Mouse (Mus musculus) heart, postnatal 14 days (tissue): ENCODE data around the gene Syn3. TPM values are rescaled to one million over a fixed set of nuclear protein-coding genes. Genes with fewer than 3 reads are reported as not detected.

Experiments
- DNase-seq, 2 experiments: peaks; one replicate each; pipeline ENCODE4 v3.0.0; 2021 to 2022
- intact Hi-C: fragments of 180-260 bp; cut with DNase I; formaldehyde crosslinking; loops from one replicate; pipeline ENCODE4 v1.15.1; 2025
- total RNA-seq, 2 experiments: library from RNA; stranded (reverse); gene quantifications; 2 replicates each; pipeline ENCODE4 v1.2.3; 2021

Syn3 gene
- total RNA-seq, 2 experiments from 2014 or later, result 0.32 to 0.36 TPM

DNA sequence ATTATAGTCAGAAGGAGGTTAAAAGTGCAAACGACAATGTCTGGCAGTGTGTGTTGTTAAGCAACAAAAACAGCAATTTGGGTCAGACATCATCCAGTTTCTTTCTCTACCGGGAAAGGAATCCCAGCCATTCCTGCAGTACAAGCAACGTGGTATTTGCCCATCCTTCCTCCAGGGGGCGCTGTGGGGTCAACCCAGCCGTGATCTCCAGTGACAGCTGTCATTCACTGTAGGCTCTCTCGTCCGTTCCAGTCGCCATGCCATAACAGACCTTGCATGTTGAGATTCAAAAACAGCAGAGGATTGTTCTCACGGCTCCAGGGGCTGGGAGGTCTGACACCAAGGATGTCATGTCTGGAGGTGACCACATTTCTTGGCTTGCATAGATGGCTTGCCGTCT lies 406.8 kb downstream of the Syn3 start:
- intact Hi-C loops, result no loop called here
- DNase-seq, result peak; percentile 20 to 39

DNA sequence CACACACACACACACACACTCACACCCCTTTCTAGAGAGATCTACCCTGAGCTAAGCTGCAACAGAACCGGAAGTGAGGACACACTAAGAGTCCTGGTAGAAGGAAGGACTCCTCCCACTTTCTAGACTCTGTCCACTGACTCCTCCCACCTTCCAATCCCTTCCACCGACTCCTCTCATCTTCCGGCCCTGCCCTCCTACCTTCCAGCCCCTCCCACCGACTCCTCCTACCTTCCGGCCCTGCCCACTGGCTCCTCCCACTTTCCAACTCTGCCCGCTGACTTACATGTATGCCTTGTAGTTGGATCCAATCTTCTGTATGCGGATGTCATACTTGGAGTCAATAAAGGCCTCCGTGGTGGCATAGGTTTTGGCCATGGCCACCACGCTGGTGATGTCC lies 418.8 kb downstream of the Syn3 start:
- intact Hi-C loops, result no loop called here
- DNase-seq, result no peak

DNA sequence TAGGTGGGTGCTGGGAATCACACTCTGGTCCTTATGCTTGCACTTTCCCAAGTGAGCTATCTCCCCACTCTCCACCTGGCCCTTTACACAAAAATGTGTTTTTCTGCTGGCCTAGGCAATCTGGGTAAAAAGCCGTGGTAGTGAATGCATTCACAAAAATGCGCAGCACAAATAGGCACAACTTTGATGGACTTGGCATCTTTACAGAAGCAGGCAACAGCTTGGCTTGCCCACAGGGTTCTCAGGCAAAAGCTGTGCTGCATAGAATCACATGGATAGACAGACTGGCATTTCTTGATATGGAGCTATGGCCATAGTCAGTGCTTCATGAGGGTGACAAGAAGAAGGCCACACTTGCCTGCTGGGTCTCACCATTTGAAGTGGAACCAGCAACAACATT lies 419.9 kb downstream of the Syn3 start:
- intact Hi-C loops, result no loop called here
- DNase-seq, result no peak

DNA sequence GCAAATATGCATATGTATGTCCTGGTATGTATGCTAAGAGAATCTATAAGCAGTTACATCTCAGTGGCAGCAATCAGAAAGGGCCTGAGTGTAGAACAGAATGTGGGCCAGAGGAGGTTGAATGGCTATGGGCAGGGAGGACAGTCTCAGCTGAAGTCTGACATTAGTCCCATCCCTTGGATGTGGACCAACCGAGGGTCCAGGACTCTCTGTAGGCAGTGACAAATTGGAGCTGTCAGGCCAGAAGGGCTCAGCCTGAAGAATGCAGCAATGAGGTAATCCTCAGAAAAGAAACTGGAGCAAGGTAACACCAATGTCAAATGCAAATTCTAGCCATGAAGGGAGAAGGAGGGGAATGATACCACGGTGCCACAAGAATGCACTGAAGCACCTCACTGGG lies 421.4 kb downstream of the Syn3 start:
- intact Hi-C loops, result no loop called here
- DNase-seq, result no peak

DNA sequence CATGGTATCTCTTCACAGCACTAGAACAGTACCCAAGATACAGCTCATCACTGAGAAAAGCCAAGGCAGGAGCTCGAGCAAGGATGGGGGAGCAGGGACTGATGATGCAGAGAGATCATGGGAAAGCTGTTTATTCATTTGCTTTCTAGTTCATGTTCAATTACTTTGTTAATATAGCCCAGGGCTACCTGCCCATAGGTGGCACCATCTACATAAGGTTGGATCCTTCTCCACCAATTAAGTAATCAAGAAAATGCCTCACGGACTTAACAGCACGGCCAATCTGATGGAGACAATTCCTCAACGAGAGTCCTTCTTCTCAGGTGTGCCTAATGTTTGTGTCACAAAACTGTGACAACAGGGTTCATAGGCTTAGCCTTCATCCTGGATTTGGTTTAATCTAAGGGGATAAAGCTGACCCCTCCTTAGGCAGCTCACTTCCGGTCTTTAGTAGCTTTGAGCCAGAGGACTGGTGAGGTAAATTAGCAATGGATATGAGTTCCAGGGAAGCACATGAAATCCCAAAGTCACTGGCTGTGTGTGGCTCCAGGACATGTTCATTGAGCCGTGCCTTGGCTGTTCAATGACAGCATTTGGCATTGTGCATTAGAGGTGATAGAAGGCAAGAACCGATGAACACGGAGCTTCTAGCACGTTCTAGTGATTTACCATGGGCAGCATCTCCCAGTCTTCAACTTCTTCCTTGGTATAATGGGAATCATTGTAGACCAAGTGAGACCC lies 423.6 kb downstream of the Syn3 start:
- intact Hi-C loops, result no loop called here
- peak in 1 of 2 experiments; percentile 24 for DNase-seq

DNA sequence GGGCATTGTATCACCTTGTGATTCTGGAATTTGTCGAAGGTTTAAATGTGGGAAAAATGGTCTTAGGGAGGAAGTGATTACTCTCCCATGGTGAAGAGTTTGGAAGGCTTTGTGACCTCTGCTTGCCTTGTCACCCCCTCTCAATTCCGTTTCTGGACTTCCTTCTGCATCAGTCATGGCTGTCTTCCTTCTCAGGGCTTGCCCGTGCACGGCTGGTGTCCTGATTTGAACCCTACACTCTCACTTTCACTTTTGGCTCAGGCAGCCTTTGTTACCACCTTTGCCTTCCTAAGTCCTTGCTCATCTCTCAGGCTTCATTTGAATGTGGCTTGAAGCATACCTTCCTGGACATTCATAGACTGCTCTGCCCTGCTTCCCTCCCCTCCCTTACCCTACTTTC lies 424.6 kb downstream of the Syn3 start:
- intact Hi-C loops, result no loop called here
- no peak for DNase-seq

DNA sequence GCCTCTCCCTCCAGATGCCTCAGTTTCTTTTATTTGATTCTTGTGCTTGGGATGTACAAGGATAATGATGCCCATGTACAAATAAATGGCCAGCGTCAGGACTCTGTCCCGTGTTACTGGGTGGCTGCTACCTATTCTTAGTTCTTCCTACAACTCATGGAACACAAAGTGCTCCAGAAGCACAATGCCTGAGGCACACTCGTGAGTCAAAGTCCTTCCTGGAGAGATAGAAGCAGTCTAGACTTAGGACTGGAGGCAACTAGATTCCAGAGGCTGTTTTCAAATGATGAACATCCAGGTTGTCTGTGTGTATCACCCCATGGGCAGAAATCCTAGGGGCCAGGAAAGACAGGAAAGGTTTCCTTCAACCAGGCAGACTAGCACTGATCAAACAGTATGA lies 427.9 kb downstream of the Syn3 start:
- DNase-seq, result no peak
- intact Hi-C loops, result no loop called here

DNA sequence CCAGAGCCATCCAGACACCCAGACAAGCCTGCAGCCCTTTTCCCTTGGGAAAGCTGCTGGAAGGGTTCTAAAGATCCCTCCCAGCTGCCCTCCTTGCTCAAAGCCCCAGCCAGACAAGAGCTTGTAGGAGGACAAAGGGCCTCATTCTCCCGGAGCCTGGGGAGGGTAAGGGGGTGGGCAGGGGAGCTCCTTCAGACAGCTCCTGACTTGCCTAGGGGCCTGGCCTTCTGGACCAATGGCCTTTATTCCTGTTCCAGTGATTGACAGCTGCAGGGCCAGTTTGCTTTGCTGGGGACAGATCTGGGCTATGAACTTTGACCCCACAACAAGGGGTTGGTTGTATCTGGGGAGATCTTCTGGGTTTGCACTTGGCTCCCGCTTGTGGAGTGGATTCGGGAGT lies 429.4 kb downstream of the Syn3 start:
- intact Hi-C loops, result loop anchor here (5.0 kb wide), 2 partner anchors 113 to 273 kb away; no protein-coding TSS in a partner anchor
- DNase-seq, result no peak

DNA sequence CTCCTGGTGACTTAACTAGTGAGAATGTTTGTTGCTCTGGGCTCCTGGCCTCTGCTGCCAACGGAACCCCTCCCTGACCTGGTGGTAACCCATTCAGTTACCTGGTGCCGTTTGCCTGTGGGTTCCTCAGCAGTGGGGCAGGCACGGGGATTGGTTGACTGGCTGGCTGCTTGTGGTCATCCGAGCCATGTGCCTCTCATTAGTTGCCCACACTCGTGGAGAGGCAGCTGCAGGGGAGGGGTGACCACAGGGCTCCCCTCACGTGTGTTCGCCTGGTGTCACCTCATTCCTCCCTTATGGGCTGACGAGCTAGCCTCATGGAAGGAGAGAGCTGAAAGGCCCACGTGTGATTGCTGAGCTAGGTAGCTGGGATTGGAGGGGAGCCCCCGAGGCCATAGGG lies 430.8 kb downstream of the Syn3 start:
- intact Hi-C loops, result loop anchor here (5.0 kb wide), 2 partner anchors 114 to 274 kb away; no protein-coding TSS in a partner anchor
- DNase-seq, result no peak

DNA sequence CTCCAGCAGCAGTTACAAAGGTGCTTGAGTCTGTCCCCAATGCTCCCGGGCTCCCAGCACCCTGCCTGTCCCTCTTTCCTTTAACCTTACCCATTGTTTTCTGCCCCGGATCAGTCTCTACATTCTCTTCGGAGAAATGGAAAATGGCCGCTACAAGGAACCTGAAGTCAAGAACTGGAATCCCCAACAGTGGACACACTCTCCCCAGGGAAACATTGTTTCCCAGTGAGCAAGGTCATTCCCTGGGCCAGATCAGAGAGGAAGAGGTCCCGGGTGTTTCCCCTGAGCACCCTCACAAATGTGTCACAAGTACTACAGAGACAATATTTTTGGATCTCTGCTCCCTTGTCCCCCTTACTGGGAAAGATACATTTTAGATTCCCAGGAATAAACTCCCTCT lies 432.0 kb downstream of the Syn3 start:
- intact Hi-C loops, result loop anchor here (5.0 kb wide), 2 partner anchors 116 to 276 kb away; no protein-coding TSS in a partner anchor
- DNase-seq, result no peak

DNA sequence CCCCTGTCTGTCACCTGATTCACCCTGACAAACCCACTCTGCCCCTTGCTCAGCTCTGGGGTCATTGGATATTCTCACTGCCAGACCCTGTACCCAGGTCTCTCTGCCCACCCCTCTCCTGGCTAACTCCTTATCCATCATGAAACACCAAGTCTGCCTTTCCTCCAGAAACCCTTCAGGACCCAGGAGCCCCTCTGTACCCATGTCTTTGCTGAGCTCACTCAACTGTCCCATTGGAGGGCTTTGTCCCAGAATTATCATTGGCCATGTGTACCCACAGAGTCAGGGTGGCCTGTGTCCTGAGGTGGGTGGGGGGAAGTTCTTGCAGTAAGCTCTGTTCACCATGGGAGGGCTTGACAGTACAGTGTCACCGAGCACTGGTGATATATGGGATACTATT lies 433.0 kb downstream of the Syn3 start:
- no peak for DNase-seq
- intact Hi-C loops, result loop anchor here (1.0 to 5.0 kb wide), 6 partner anchors 43 to 398 kb away; no protein-coding TSS in a partner anchor

DNA sequence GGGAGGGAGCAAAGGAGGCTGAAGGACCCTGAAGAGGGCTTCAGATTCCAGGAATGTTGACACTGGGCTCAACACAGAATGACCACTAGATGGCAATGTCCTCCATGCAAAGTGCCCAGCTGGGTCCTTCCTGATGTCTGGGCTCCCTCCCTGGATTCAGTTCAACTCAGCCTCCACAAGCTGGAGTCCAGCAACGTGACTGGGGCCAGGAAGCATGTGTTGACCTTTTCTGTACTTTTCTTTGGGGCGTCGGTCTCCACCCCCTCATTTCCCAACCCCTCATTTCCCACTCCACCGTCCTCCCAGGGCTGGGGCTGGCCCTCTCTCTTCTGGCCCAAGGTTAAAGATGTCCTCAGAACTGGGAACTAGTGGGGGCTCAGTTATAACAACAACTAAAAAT lies 433.8 kb downstream of the Syn3 start:
- intact Hi-C loops, result loop anchor here (1.0 to 5.0 kb wide), 7 partner anchors 42 to 398 kb away; no protein-coding TSS in a partner anchor
- peak; percentile 76 to 82 for DNase-seq

DNA sequence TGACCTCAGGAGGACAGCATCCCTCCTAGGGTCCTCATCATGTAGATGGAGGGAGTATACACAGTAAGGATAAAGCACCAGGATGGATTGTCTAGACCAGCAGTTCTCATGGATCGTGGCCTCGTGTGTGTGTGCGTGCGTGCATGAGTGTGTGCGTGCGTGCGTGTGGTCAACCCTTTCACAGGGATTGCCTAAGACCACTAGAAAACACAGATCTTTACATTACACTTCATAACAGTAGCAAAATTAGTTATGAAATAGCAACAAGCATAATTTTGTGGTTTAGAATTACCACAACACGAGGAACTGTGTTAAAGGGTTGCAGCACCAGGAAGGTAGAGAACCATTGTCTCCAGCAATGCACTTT lies 435.7 kb downstream of the Syn3 start:
- no peak for DNase-seq
- intact Hi-C loops, result loop anchor here (5.0 kb wide), 1 partner anchor 96 kb away; no protein-coding TSS in a partner anchor

DNA sequence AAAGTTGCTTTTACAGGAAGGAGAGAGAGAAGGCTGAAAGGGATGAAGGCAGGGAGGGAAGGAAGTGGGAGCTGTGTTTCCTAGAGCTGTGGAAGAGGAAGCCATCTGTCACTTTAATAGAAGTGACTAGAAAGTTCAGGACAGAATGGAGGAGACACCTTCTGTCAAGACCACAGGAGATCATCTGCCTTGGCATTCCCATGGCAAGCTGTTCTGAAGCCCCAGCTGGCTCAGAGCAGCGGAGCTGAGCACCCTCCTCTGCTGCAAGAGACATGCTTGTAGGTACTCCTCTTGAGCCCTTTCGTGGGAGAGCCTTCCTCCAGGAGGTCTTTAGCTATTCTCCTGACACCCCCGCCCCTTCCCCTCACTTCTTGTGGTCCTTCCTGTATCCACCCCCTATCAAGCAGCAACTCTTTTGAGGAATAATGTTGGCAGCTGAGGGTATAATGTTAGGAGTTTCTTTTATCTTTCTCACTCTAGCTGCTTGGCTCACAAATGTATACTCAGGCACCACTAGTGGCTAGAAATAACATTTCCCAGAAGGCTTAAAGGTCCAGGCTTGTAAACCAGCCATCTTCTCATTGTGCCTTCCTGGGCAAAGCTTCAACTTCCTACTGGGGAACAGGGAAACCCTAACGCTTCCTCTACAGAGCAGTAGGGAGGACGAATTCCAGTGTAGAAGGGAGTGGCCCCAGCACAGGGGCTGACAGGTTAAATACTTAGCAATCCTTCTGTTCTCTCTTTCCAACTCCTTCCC lies 436.3 kb downstream of the Syn3 start:
- DNase-seq, result no peak
- intact Hi-C loops, result loop anchor here (5.0 kb wide), 1 partner anchor 95 kb away; no protein-coding TSS in a partner anchor

DNA sequence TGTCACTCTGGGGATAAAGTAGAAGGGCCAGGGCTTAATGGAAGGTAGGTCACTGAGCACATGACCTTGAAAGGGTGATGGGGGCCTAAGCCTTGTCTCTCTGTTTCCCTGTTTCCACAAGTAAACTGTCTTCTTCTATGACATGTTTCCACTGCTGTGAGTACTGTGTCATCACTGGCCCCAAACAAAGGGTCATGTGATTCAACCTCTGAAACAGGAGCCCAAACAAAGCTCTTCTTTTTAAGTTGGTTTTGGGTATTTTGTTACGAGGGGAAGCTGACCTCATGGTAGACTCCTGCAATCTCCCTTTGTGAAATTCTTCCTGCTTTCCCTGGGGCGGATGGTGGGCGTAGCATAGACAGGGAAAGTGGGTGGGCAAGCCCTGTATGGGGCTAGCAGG lies 438.4 kb downstream of the Syn3 start:
- DNase-seq, result no peak
- intact Hi-C loops, result loop anchor here (5.0 kb wide), 1 partner anchor 93 kb away; no protein-coding TSS in a partner anchor

DNA sequence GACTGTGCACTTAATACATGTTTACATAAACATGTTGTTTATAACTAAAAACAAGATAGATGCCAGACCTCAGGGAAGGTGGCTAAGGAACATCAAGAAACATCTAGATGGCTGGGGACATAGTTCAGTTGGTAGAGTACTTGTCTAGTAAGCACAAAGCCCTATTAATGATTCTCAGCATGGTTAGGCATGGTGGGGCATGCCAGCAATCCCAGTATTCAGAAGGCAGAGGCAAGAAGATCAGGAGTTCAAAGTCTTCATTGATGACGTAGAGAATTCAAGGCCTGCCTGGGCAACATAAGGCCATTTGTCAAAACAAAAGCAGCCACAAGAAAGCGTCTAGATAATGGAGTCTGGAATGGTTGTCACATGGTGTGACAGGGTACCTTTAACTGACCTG lies 441.0 kb downstream of the Syn3 start:
- intact Hi-C loops, result no loop called here
- no peak for DNase-seq

DNA sequence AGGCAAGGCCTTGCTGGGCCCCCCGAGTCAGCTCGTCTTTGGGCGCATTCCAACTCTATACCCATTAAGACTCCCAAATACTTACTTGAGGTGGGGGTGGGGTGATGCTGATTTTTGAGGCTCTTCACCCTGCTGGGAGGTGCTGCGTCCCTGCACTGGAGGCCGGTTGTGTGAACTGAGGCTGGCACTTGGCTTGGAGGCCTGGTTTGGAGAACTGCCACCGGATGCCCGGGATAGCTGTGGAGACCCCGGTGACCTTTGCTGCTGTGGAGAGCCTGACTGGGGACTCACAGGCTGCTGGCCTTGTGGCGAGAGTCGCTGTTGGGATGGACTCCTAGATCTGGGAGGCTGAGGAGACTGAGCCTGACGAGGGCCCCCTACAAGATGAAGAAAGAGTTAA lies 441.4 kb downstream of the Syn3 start:
- no peak for DNase-seq
- intact Hi-C loops, result no loop called here

DNA sequence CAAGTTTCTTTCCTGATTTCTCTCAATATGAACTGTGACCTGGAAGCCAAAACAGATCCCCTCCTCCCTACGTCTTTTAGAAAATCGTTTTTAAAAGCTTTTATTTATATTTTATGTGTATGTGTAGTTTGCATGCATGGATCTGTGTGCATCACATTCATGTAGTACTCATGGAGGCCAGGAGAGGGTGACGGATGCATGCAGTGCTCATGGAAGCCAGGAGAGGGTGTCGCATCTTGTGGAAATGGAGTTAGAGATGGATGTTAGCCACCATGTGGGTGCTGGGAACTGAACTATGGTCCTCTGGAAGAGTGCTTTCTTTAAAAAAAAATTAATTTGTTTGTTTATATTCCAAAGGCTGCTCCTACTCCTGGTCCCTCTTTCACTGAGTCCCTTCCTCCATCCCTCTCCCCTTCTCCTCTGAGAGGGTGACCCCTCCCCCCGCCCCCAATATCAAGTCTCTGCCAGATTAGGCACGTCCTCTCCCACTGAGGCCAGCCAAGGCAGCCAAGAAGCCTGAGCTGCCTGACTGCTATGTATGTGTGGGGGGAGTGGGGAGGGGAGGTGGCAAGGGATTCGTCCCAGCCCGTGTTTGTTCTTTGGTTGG lies 442.3 kb downstream of the Syn3 start:
- DNase-seq, result no peak
- intact Hi-C loops, result no loop called here

DNA sequence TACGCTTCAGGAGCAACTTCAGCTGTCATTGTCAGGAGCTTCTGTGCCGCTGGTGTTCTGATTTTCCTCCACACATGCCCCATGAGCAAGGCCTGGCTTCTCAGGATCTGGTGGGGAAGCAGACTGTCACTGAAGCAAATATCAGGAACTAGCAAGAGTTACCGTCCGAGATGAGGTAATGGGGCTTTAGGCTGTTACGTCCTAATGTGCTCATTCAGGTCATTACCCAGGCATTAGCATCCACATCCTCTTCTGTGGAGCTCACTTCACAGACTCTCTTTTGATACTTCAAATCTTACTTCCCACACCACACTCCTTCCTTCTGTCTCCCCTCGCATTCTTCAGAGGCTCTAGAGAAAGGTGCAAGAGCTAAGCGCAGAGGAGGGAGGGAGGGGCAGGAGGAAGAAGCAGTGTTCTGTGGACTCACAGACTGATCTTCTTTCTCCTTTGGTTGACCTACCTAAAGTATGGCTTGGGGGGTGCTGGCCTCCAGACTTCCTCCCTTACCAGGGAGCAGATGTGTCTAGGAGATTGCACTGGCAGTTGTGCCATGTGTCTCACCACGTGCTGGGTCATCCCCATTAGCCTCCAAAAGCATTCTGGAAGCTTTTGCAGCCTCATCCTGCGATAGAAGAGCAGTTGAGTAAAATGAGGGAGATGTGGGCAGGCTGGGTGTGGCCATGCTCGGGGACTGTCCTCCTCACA lies 445.7 kb downstream of the Syn3 start:
- no peak for DNase-seq

DNA sequence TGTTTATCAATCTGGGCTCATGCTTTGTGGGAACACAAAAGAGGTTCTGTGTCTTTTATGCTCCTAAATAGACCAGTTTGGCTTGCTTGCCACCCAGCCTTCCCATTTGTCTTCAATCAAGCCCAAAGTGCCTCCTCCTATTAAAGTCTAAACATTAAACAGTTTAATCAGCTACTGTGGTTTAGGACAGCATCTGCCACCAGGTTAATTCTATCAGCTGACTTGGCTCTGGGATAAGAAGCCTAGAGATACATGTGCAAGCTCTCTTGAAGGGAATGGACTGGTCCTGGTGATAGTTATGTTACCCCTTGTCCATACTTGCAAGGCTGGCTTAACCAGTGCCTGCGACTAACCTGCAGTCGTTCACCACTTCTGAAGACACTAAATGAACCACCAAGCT lies 448.2 kb downstream of the Syn3 start:
- intact Hi-C loops, result no loop called here
- DNase-seq, result no peak

More for the DNA sequence above, 445.7 kb downstream of the Syn3 start:
- intact Hi-C loops, result no loop called here

DNA sequence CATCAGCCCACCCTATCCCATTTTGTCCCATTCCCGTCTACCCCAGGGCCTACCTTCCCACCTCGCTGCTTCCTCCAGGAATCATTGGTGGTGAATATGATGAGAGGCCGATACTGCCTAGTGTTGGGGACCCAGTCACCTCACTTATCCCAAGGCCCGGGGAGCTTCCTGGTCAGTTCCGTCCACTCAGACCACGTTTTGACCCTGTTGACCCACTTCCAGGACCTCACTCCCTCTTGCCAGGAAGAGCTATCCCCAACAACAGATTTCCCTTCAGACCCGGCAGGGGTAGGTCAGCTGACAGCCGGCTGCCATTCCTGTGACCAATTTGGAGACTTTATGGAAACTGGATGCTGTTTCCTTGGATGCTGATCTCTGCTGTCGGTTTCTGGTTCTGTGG lies 450.9 kb downstream of the Syn3 start:
- DNase-seq, result no peak
- intact Hi-C loops, result no loop called here
